Mouse (Mus musculus): ENCODE measurements around the gene Slc25a16.
"Not testable (repeated sequence)": the region's sequence is repeated elsewhere in the genome, so short reads cannot be mapped to it uniquely, and the experiment has no call there.

Slc25a16 gene

GRCm38 (mm10) chr10:62902829-62903228, 17.6 kb upstream of the Slc25a16 start:
- CTCF ChIA-PET = no interaction called here

GRCm38 (mm10) chr10:62906336-62906735, 14.1 kb upstream of the Slc25a16 start:
- CTCF ChIA-PET = no interaction called here

GRCm38 (mm10) chr10:62908896-62909295, 11.5 kb upstream of the Slc25a16 start, which contains the start of gene Tet1:
Gene Tet1, minus strand, starts transcription at chr10:62908996.
- CTCF ChIA-PET = not testable (repeated sequence)

GRCm38 (mm10) chr10:62911120-62911519, 9.3 kb upstream of the Slc25a16 start:
- CTCF ChIA-PET = no interaction called here

- CTCF ChIA-PET = interaction anchor here (0.6 kb wide), 1 partner anchor 11 kb away, joined by 20 read pairs; no protein-coding TSS in a partner anchor
Observed at GRCm38 (mm10) chr10:62918985-62919384, 1.4 kb upstream of the Slc25a16 start.

GRCm38 (mm10) chr10:62920766-62921156, 328 bp downstream of the Slc25a16 start:
- CTCF ChIA-PET = interaction anchor here (0.7 kb wide), 1 partner anchor 283 kb away, joined by 3 read pairs; the partner anchor contains the start of gene Mypn

GRCm38 (mm10) chr10:62924096-62924635, 3.7 kb downstream of the Slc25a16 start:
- CTCF ChIA-PET = interaction anchor here (0.7 kb wide), 1 partner anchor 335 kb away, joined by 3 read pairs; no protein-coding TSS in a partner anchor

- CTCF ChIA-PET = interaction anchor here (0.6 kb wide), 1 partner anchor 294 kb away, joined by 4 read pairs; no protein-coding TSS in a partner anchor
Observed at GRCm38 (mm10) chr10:62932381-62932780, 11.9 kb downstream of the Slc25a16 start.

GRCm38 (mm10) chr10:62944975-62945580, 24.6 kb downstream of the Slc25a16 start:
- CTCF ChIA-PET = no interaction called here

- CTCF ChIA-PET = interaction anchor here (0.6 kb wide), 1 partner anchor 65 kb away, joined by 8 read pairs; no protein-coding TSS in a partner anchor
Observed at GRCm38 (mm10) chr10:62946738-62947471, 26.5 kb downstream of the Slc25a16 start, which contains the start of gene Dna2. Gene Dna2, plus strand, starts transcription at chr10:62947026.

GRCm38 (mm10) chr10:62948551-62948950, 28.1 kb downstream of the Slc25a16 start:
- CTCF ChIA-PET = interaction anchor here (0.5 kb wide), 1 partner anchor 116 kb away, joined by 4 read pairs; no protein-coding TSS in a partner anchor

GRCm38 (mm10) chr10:62963956-62964355, 43.5 kb downstream of the Slc25a16 start:
- CTCF ChIA-PET = interaction anchor here (0.5 kb wide), 1 partner anchor 78 kb away, joined by 3 read pairs; no protein-coding TSS in a partner anchor

- CTCF ChIA-PET = no interaction called here
Observed at GRCm38 (mm10) chr10:62965796-62966195, 45.4 kb downstream of the Slc25a16 start.

- CTCF ChIA-PET = no interaction called here
Observed at GRCm38 (mm10) chr10:62966291-62966690, 45.9 kb downstream of the Slc25a16 start.

GRCm38 (mm10) chr10:62971821-62972220, 51.4 kb downstream of the Slc25a16 start:
- CTCF ChIA-PET = no interaction called here

GRCm38 (mm10) chr10:62979667-62980038, 59.2 kb downstream of the Slc25a16 start:
- CTCF ChIA-PET = interaction anchor here (0.5 to 0.7 kb wide), 3 partner anchors 9 to 377 kb away, joined by 3 to 5 read pairs (median 4); no protein-coding TSS in a partner anchor

GRCm38 (mm10) chr10:62980039-62980954, 59.9 kb downstream of the Slc25a16 start, which contains the start of gene Rufy2:
Gene Rufy2, plus strand, starts transcription at chr10:62980223.
- CTCF ChIA-PET = interaction anchor here (0.7 kb wide), 1 partner anchor 29 kb away, joined by 4 read pairs; no protein-coding TSS in a partner anchor

- CTCF ChIA-PET = no interaction called here
Observed at GRCm38 (mm10) chr10:62984072-62984471, 63.6 kb downstream of the Slc25a16 start.

GRCm38 (mm10) chr10:62984495-62984894, 64.1 kb downstream of the Slc25a16 start:
- CTCF ChIA-PET = no interaction called here

- CTCF ChIA-PET = no interaction called here
Observed at GRCm38 (mm10) chr10:62987341-62987740, 66.9 kb downstream of the Slc25a16 start.

GRCm38 (mm10) chr10:62990636-62991035, 70.2 kb downstream of the Slc25a16 start:
- CTCF ChIA-PET = interaction anchor here (0.5 kb wide), 1 partner anchor 78 kb away, joined by 3 read pairs; no protein-coding TSS in a partner anchor

All from spleen, embryonic (tissue).